Mouse (Mus musculus): ENCODE measurements at regions not wholly inside any gene's neighbourhood (a gene's known extent, or its start where the extent isn't known, plus 50 kb on each side); places are given as distances from the start of the nearest gene placed in this dataset.

DNA sequence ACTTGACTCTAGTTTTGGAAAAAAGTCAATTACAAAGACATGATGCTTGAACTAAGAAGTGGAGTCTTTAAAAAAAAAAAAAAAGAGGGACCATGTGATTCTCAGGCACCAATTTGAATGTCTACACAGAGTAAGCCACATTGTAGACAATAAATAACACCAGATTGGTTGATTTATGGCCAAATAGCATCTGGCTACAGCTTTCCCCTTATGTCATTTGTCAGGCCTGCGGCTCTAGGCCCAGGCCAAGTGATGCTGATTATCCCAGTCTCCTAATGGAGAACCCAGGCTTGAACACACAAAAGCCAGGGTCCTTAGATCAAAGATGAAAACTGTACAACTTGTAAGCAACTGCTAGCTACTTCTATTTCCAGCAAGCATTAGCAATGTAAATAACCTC is 96.1 kb downstream of the Id4 start:
- no peaks in the 10 kb centered on the region for H3K9me3 ChIP-seq (ENCODE audit: low read length)
- no peaks in the 10 kb centered on the region for H3K27me3 ChIP-seq (ENCODE audit: insufficient read depth, low read length)
- ATAC-seq (ENCODE audit: low FRiP score, low TSS enrichment) = no peak
- H3K9ac ChIP-seq (replicated peaks; ENCODE audit: low read length) = no peak overlapping the region
- H3K27ac ChIP-seq (ENCODE audit: low read length) = no peak overlapping the region
- H3K36me3 ChIP-seq (ENCODE audit: insufficient read depth, low read length) = no peaks in the 10 kb centered on the region
- no peaks in the 10 kb centered on the region for H3K4me1 ChIP-seq (ENCODE audit: insufficient read depth, low read length)
- H3K4me3 ChIP-seq (ENCODE audit: low read length) = no peak overlapping the region
- no peak overlapping the region for H3K4me2 ChIP-seq (replicated peaks; ENCODE audit: low read depth, low read length)
- 54% methylated on average over 1 of the region's 1 CpGs for WGBS

DNA sequence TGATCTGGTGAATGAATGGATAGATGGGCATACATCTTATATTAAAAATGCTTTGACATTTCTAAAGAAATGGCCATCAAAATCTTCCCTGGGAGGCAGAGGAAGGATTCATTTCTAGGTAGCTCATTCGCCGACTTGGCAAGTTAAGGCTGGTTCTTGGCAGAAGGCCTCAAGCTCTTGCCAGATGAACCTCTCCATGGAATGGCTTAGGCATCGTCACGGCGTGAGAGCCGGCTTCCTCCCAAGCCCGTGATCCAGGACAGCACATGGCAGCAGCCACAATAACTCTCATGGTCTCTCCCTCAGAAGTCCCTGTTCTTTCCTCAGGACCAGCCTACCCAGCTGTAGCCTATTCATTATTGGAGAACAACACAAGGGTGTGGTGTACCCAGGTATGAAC is 96.6 kb downstream of the Id4 start:
- H3K9ac ChIP-seq (replicated peaks; ENCODE audit: low read length) = no peak overlapping the region
- no peaks in the 10 kb centered on the region for H3K27me3 ChIP-seq (ENCODE audit: insufficient read depth, low read length)
- H3K27ac ChIP-seq (ENCODE audit: low read length) = no peak overlapping the region
- no peaks in the 10 kb centered on the region for H3K9me3 ChIP-seq (ENCODE audit: low read length)
- no peak overlapping the region for H3K4me2 ChIP-seq (replicated peaks; ENCODE audit: low read depth, low read length)
- H3K4me1 ChIP-seq (ENCODE audit: insufficient read depth, low read length) = no peaks in the 10 kb centered on the region
- 96% methylated on average over 7 of the region's 7 CpGs for WGBS
- H3K36me3 ChIP-seq (ENCODE audit: insufficient read depth, low read length) = no peaks in the 10 kb centered on the region
- no peak overlapping the region for H3K4me3 ChIP-seq (ENCODE audit: low read length)
- ATAC-seq (ENCODE audit: low FRiP score, low TSS enrichment) = no peak

DNA sequence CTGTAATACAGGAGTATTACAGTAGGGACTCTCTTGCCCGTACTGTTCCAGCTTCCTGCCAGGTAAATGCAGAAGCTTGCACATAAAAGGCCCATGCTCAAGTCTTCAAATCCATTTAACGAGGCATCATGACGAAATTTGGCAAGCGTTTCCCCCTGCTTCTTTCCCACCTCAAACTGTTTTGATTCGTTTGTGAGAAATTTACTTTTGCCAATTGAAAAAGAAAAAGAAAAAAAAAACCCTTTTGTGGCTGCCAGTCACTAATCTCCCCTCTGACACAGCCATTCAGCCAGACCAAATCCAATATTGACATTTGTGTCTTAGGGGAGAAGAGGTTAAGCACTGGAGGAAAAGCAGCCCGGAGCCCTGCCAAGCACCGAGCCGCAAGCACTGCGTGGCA is 110.0 kb downstream of the Id4 start:
- H3K4me3 ChIP-seq (ENCODE audit: low read length) = no peak overlapping the region
- no peaks in the 10 kb centered on the region for H3K4me1 ChIP-seq (ENCODE audit: insufficient read depth, low read length)
- no peaks in the 10 kb centered on the region for H3K9me3 ChIP-seq (ENCODE audit: low read length)
- H3K27me3 ChIP-seq (ENCODE audit: insufficient read depth, low read length) = no peaks in the 10 kb centered on the region
- H3K27ac ChIP-seq (ENCODE audit: low read length) = no peak overlapping the region
- H3K4me2 ChIP-seq (replicated peaks; ENCODE audit: low read depth, low read length) = no peak overlapping the region
- ATAC-seq (ENCODE audit: low FRiP score, low TSS enrichment) = no peak
- no peak overlapping the region for H3K9ac ChIP-seq (replicated peaks; ENCODE audit: low read length)
- no peaks in the 10 kb centered on the region for H3K36me3 ChIP-seq (ENCODE audit: insufficient read depth, low read length)
- 85% methylated on average over 9 of the region's 9 CpGs for WGBS

DNA sequence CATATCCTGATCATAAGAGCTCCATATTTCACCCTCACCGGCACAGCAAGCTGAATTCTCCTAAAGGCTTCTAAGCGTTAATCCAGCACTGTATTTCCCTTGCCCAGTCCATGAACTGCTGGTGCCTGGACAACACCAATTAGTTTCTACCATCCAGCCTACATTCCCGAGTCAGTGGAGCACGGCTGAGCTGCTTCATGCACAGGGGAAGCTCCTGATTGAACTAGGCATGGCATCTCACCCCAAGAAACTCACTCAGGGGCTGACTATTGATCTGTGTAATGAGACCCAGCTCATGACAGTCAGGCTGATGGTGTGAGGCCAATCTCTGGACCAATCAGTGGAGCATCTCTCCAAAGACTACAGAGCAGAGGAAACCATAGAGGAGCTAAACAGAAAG is 115.4 kb downstream of the Id4 start:
- Histone ChIP-seq H3K4me2 (replicated peaks; ENCODE audit: low read depth, low read length) (no peak overlapping the region), H3K4me1 (ENCODE audit: insufficient read depth, low read length) (no peaks in the 10 kb centered on the region), H3K9ac (replicated peaks; ENCODE audit: low read length) (no peak overlapping the region), H3K9me3 (ENCODE audit: low read length) (no peaks in the 10 kb centered on the region), H3K27ac (ENCODE audit: low read length) (no peak overlapping the region), H3K4me3 (ENCODE audit: low read length) (no peak overlapping the region), H3K27me3 (ENCODE audit: insufficient read depth, low read length) (no peaks in the 10 kb centered on the region), H3K36me3 (ENCODE audit: insufficient read depth, low read length) (no peaks in the 10 kb centered on the region)
- 45% methylated on average over 4 of the region's 4 CpGs for WGBS
- ATAC-seq (ENCODE audit: low FRiP score, low TSS enrichment) = peak; percentile 63

DNA sequence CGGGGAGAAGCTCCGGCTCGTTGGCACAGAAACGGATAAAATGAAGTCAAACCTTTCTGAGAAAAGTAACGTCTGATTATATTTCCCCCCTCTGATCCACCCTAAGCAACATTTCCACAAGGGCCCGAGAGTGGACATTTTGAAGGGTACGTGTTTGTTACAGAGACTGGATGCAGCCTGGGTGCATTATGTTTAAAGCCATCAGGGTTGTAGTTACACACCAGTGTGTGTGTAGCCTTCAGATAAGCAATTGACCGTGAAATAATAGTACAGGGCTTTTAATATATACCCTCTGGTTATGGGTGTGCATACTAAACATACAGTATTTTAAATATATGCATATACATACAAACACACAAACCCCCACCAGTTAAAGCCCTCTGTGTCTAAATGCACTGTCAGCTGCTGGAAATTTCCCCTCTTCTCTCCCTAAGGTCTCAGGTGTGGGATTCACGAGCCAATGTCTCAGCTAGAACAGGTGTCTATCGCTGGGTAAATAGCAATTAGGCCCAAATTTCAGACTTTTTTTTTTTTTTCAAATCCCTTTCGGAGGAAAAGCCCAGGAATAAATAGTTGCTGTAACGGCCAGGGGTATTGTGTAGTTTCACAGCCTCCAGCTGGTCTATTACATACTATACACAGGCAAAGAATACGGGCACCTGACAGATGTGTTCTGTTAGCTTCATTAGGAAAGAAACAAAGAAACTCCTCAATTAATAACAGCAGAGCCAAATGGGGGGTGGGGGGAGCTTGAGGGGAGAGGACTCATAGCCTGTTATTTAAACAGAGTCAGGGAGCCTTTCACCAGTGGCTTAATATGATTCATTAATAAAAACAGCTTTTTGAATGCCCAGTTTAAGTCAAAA is 122.8 kb downstream of the Id4 start:
- no peak overlapping the region for H3K4me3 ChIP-seq (ENCODE audit: low read length)
- no peak overlapping the region for H3K4me2 ChIP-seq (replicated peaks; ENCODE audit: low read depth, low read length)
- 52% methylated on average over 13 of the region's 13 CpGs for whole genome bisulfite sequencing
- no peaks in the 10 kb centered on the region for H3K27me3 ChIP-seq (ENCODE audit: insufficient read depth, low read length)
- H3K36me3 ChIP-seq (ENCODE audit: insufficient read depth, low read length) = no peaks in the 10 kb centered on the region
- no peak overlapping the region for H3K27ac ChIP-seq (ENCODE audit: low read length)
- no peaks in the 10 kb centered on the region for H3K9me3 ChIP-seq (ENCODE audit: low read length)
- H3K4me1 ChIP-seq (ENCODE audit: insufficient read depth, low read length) = no peaks in the 10 kb centered on the region
- ATAC-seq (ENCODE audit: low FRiP score, low TSS enrichment) = no peak
- H3K9ac ChIP-seq (replicated peaks; ENCODE audit: low read length) = no peak overlapping the region

DNA sequence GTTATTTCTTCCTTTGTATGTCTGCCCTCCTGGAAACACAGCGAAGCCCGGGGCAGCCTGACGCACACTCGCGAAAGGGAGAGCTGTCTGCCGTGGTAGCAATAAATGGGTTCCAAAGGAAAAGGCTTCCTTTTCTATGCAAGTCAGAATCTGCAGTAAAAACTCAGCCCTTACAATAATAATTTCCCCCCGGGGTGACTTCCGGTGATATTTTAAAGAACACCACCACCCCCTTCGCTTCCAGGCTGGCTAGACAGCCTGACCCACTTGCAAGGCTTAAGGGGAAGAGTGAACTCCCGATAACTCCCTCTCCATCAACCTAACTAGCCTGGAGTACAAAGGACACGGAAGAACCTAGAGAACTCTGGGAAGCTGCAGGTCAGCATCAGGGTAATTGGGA is 123.9 kb downstream of the Id4 start:
- H3K4me3 ChIP-seq (ENCODE audit: low read length) = no peak overlapping the region
- WGBS = 40% methylated on average over 11 of the region's 11 CpGs

DNA sequence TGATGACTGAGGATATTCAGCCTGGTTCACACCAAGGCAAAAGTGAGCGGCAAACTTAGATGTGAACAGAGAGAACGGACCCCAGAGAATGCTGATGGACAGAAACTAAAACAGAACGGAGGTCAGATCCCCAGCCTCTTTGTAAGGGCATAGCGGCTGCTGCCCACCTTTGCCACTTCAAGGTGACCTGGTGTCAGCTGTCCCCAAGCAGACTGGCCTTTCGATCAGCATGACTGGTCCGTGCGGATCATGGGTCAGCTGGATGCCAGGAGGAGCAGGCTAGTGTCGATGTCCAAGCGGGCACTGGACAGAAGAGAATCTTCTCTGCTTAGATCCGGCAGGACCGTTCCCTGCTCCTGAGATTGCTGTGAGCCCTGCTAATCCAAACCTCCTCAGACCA is 122.1 kb downstream of the Zfp169 start:
- Histone ChIP-seq H3K27me3 (ENCODE audit: insufficient read depth, low read length) (no peaks in the 10 kb centered on the region), H3K27ac (ENCODE audit: low read length) (no peak overlapping the region), H3K4me2 (replicated peaks; ENCODE audit: low read depth, low read length) (no peak overlapping the region), H3K4me3 (ENCODE audit: low read length) (no peak overlapping the region), H3K4me1 (ENCODE audit: insufficient read depth, low read length) (peaks cover 7% of the 10 kb centered on the region), H3K9ac (replicated peaks; ENCODE audit: low read length) (no peak overlapping the region), H3K36me3 (ENCODE audit: insufficient read depth, low read length) (no peaks in the 10 kb centered on the region), H3K9me3 (ENCODE audit: low read length) (no peaks in the 10 kb centered on the region)
- WGBS = 47% methylated on average over 11 of the region's 11 CpGs
- ATAC-seq (ENCODE audit: low FRiP score, low TSS enrichment) = no peak

More for the DNA sequence above, 123.9 kb downstream of the Id4 start:
- Histone ChIP-seq H3K4me1 (ENCODE audit: insufficient read depth, low read length) (no peaks in the 10 kb centered on the region; the same call in 1 of the 2 replicates), H3K36me3 (ENCODE audit: insufficient read depth, low read length) (no peaks in the 10 kb centered on the region), H3K9ac (replicated peaks; ENCODE audit: low read length) (no peak overlapping the region), H3K27ac (ENCODE audit: low read length) (no peak overlapping the region), H3K4me2 (replicated peaks; ENCODE audit: low read depth, low read length) (no peak overlapping the region), H3K9me3 (ENCODE audit: low read length) (no peaks in the 10 kb centered on the region), H3K27me3 (ENCODE audit: insufficient read depth, low read length) (no peaks in the 10 kb centered on the region)
- ATAC-seq (ENCODE audit: low FRiP score, low TSS enrichment) = no peak

DNA sequence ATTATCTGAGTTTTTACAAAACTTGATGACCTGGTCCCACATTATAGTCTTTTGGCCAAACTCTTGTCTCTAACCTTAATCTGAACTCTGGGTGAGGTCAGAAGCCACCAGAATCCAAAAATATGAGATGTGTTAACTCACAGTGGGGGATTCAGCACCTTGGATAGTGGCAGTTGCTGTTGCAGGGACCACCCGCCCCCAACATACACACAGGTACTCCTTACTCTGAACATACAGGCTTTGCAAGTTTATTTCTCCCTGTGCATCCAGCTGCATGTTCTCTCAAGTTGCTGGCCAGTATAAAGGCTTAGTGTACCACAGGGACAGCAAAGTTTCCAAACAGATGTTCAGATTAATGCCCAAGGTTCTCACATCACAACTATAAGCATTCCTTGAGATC is 115.5 kb downstream of the Zfp169 start:
- ATAC-seq (ENCODE audit: low FRiP score, low TSS enrichment) = no peak
- Histone ChIP-seq H3K9me3 (ENCODE audit: low read length) (no peaks in the 10 kb centered on the region), H3K27ac (ENCODE audit: low read length) (no peak overlapping the region), H3K4me2 (replicated peaks; ENCODE audit: low read depth, low read length) (no peak overlapping the region), H3K4me1 (ENCODE audit: insufficient read depth, low read length) (peaks cover 4% of the 10 kb centered on the region; the same call in 1 of the 2 replicates), H3K9ac (replicated peaks; ENCODE audit: low read length) (no peak overlapping the region), H3K27me3 (ENCODE audit: insufficient read depth, low read length) (no peaks in the 10 kb centered on the region), H3K4me3 (ENCODE audit: low read length) (no peak overlapping the region), H3K36me3 (ENCODE audit: insufficient read depth, low read length) (no peaks in the 10 kb centered on the region)
- WGBS = 3% methylated on average over 1 of the region's 1 CpGs

DNA sequence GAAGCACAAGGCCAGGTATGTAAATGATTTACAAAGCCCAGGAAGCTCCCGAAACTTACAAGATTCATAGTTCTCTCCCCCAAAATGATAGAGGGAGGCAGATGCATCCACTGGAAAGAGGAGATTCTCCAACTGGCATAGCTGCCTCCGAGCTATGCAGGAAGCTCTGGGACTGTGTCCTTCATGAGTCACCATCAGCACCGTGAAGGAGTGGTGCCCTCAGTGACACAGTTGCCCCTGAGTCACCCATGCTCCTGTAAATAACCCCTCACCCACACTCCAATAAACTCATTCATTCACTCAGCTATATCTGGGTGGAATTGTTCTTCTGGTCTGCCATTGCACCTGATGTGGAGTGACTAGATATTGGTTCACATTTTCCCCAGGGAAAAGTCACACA is 114.6 kb downstream of the Zfp169 start:
- Histone ChIP-seq H3K4me1 (ENCODE audit: insufficient read depth, low read length) (no peaks in the 10 kb centered on the region), H3K4me3 (ENCODE audit: low read length) (no peak overlapping the region), H3K27ac (ENCODE audit: low read length) (no peak overlapping the region), H3K27me3 (ENCODE audit: insufficient read depth, low read length) (no peaks in the 10 kb centered on the region), H3K9me3 (ENCODE audit: low read length) (no peaks in the 10 kb centered on the region), H3K4me2 (replicated peaks; ENCODE audit: low read depth, low read length) (no peak overlapping the region), H3K9ac (replicated peaks; ENCODE audit: low read length) (no peak overlapping the region), H3K36me3 (ENCODE audit: insufficient read depth, low read length) (no peaks in the 10 kb centered on the region)
- no peak for ATAC-seq (ENCODE audit: low FRiP score, low TSS enrichment)
- 67% methylated on average over 3 of the region's 3 CpGs for WGBS

DNA sequence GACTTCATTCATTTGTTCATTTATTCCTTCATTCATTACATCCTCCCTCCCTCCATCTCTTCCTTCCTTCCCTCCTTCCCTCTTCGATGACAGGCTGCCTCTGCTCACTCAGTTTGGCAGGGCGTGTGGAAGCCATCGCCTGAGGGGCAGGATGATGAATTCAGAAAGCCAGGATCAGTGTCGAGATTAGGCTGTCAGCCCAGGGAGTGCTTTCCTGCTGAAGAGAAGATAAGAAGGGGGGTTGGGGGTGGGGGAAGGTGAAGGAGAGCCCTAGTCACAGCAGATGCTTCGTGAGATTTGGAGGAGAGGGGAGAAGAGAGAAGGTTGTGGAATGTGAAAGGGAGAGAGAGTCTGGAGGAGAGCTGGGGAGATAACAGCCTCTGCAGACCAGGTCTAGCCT is 110.9 kb downstream of the Zfp169 start:
- Histone ChIP-seq H3K27ac (ENCODE audit: low read length) (no peak overlapping the region), H3K4me2 (replicated peaks; ENCODE audit: low read depth, low read length) (no peak overlapping the region), H3K9ac (replicated peaks; ENCODE audit: low read length) (no peak overlapping the region), H3K4me3 (ENCODE audit: low read length) (no peak overlapping the region), H3K27me3 (ENCODE audit: insufficient read depth, low read length) (no peaks in the 10 kb centered on the region), H3K4me1 (ENCODE audit: insufficient read depth, low read length) (no peaks in the 10 kb centered on the region), H3K9me3 (ENCODE audit: low read length) (no peaks in the 10 kb centered on the region), H3K36me3 (ENCODE audit: insufficient read depth, low read length) (no peaks in the 10 kb centered on the region)
- ATAC-seq (ENCODE audit: low FRiP score, low TSS enrichment) = no peak
- 30% methylated on average over 5 of the region's 5 CpGs for WGBS

Data from kidney, embryonic 16.5 days (tissue).